Mouse (Mus musculus): ENCODE measurements around the gene AI593442. TPM values are rescaled to one million over a fixed set of nuclear protein-coding genes. Genes with fewer than 3 reads are reported as not detected.

AI593442 gene
- 0.28 and 0.67 TPM in 2 replicates for polyA plus RNA-seq (2015; fragmentation: Nextera tagmentation; extraction: Ambion mirVana)

DNA sequence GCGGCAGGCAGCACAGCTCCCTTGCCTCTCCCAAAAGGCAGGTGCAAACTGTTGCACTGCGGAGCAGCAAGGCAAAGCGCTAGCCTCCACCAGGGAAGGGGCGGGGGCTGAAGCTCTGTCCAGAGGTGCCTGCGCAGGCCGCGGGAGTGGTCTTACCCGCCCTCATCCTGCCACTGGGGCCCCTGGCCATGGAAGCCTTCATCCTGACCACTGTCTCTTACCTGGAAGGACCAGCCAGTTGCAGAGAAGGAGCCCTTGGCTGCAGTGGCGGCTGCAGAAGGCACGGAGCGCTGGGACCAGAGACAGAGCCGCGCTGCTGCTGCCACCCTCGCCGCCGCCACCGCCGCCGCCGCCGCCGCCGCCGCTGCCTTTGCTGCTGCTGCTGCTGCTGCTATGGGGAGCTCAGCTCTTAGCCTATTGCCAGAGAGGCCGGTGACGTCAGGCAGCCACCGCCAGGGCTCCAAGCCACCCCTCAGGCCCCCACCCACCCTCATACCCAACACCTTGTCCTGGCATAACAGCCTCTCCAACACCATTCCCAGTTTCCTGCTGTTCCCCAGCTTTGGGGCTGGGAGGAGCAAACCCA, at the start of gene AI593442:
TSS of gene AI593442 (minus strand) at position 419 of the 586 bp plus-strand sequence.
- peak within 1 kb of the TSS; percentile 52 for H3K4me2 ChIP-seq (ENCODE audit: low read depth, low read length)
- 1% methylated on average over 22 of the region's 27 CpGs for WGBS
- H3K27me3 ChIP-seq (ENCODE audit: control insufficient read depth, insufficient read depth, low read depth, low read length), result peaks cover 37% of the 10 kb centered on the region
- no peaks in the 10 kb centered on the region for H3K36me3 ChIP-seq (ENCODE audit: control insufficient read depth, insufficient read depth, low read length)
- no peaks in the 10 kb centered on the region for H3K9me3 ChIP-seq (ENCODE audit: control insufficient read depth, low read length)
- peak within 1 kb of the TSS; percentile 30 for H3K4me3 ChIP-seq (ENCODE audit: low read length)
- H3K4me1 ChIP-seq (replicated peaks; ENCODE audit: control insufficient read depth, insufficient read depth, low read length), result 0 out of 2 replicates have a peak, but pooled peaks cover 2% of the 10 kb centered on the region
- no peak within 1 kb of the TSS for H3K9ac ChIP-seq (ENCODE audit: low read length)
- H3K27ac ChIP-seq (ENCODE audit: low read length), result no peak within 1 kb of the TSS
- ATAC-seq (ENCODE audit: low read depth), result no peak

DNA sequence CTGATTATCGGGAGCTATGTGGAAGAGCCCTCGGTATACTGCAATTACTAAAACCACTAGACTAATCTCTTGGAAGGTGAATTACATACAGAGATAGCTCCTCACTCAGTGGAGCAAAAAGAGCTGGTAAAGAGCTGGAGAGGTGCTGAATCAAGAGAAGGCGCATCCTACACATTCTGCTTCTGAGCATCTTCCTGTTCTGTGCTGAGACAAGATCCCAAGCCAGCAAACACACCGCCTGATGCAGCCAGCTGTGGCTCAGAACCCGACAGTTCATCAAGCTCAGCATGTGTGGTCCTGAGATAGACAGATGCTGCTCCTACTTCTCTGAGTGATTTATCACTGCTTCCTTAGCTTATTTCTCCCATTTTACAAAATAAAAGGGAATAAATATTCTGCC, 49.2 kb upstream of the AI593442 start:
- no peak overlapping the region for H3K27ac ChIP-seq (ENCODE audit: low read length)
- H3K27me3 ChIP-seq (ENCODE audit: control insufficient read depth, insufficient read depth, low read depth, low read length), result no peaks in the 10 kb centered on the region
- no peaks in the 10 kb centered on the region for H3K4me1 ChIP-seq (replicated peaks; ENCODE audit: control insufficient read depth, insufficient read depth, low read length)
- ATAC-seq (ENCODE audit: low read depth), result no peak
- H3K4me3 ChIP-seq (ENCODE audit: low read length), result no peak overlapping the region
- no peaks in the 10 kb centered on the region for H3K36me3 ChIP-seq (ENCODE audit: control insufficient read depth, insufficient read depth, low read length)
- WGBS, result 51% methylated on average over 5 of the region's 5 CpGs
- H3K9me3 ChIP-seq (ENCODE audit: control insufficient read depth, low read length), result no peaks in the 10 kb centered on the region
- no peak overlapping the region for H3K9ac ChIP-seq (ENCODE audit: low read length)
- no peak overlapping the region for H3K4me2 ChIP-seq (ENCODE audit: low read depth, low read length)

GRCm38 (mm10) chr9:52722626-52723025, 43.0 kb upstream of the AI593442 start:
- Histone ChIP-seq H3K4me1 (replicated peaks; ENCODE audit: control insufficient read depth, insufficient read depth, low read length) (no peaks in the 10 kb centered on the region), H3K27ac (ENCODE audit: low read length) (no peak overlapping the region), H3K9ac (ENCODE audit: low read length) (no peak overlapping the region), H3K36me3 (ENCODE audit: control insufficient read depth, insufficient read depth, low read length) (no peaks in the 10 kb centered on the region), H3K4me2 (ENCODE audit: low read depth, low read length) (no peak overlapping the region), H3K27me3 (ENCODE audit: control insufficient read depth, insufficient read depth, low read depth, low read length) (no peaks in the 10 kb centered on the region), H3K9me3 (ENCODE audit: control insufficient read depth, low read length) (no peaks in the 10 kb centered on the region), H3K4me3 (ENCODE audit: low read length) (no peak overlapping the region)
- ATAC-seq (ENCODE audit: low read depth), result no peak
- 77% methylated on average over 1 of the region's 1 CpGs for WGBS

DNA sequence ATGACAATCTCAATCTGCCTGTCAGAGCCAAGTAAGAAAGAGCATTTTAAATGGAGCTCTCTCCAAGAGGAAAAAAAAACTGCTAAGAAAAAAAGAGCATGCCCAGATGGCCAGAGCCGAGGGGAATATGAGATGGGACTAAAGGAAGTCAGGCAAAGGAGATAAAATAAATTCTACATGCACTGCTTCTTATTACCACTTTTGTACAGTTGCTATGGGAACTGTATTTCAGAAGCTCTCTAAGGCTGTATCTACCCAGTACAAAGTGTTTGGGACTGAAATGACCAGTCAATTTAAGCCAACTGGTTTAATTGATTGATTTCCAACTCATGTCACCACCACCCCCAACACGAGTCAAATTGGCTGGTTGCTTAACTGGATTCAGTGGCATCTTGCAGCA, 40.0 kb upstream of the AI593442 start:
- 29% methylated on average over 2 of the region's 2 CpGs for WGBS
- no peak for ATAC-seq (ENCODE audit: low read depth)
- no peak overlapping the region for H3K4me3 ChIP-seq (ENCODE audit: low read length)

GRCm38 (mm10) chr9:52680036-52680435, 456 bp upstream of the AI593442 start:
- no peaks in the 10 kb centered on the region for H3K9me3 ChIP-seq (ENCODE audit: control insufficient read depth, low read length)
- no peak overlapping the region for H3K4me3 ChIP-seq (ENCODE audit: low read length)
- H3K4me1 ChIP-seq (replicated peaks; ENCODE audit: control insufficient read depth, insufficient read depth, low read length), result 0 out of 2 replicates have a peak, but pooled peaks cover 2% of the 10 kb centered on the region
- H3K27ac ChIP-seq (ENCODE audit: low read length), result no peak overlapping the region
- no peaks in the 10 kb centered on the region for H3K36me3 ChIP-seq (ENCODE audit: control insufficient read depth, insufficient read depth, low read length)
- H3K9ac ChIP-seq (ENCODE audit: low read length), result no peak overlapping the region
- H3K27me3 ChIP-seq (ENCODE audit: control insufficient read depth, insufficient read depth, low read depth, low read length), result peaks cover 37% of the 10 kb centered on the region
- ATAC-seq (ENCODE audit: low read depth), result no peak
- WGBS, result 62% methylated on average over 5 of the region's 5 CpGs
- no peak overlapping the region for H3K4me2 ChIP-seq (ENCODE audit: low read depth, low read length)

More for the DNA sequence above, 40.0 kb upstream of the AI593442 start:
- Histone ChIP-seq H3K4me2 (ENCODE audit: low read depth, low read length) (no peak overlapping the region), H3K4me1 (replicated peaks; ENCODE audit: control insufficient read depth, insufficient read depth, low read length) (no peaks in the 10 kb centered on the region), H3K27ac (ENCODE audit: low read length) (no peak overlapping the region), H3K36me3 (ENCODE audit: control insufficient read depth, insufficient read depth, low read length) (no peaks in the 10 kb centered on the region), H3K27me3 (ENCODE audit: control insufficient read depth, insufficient read depth, low read depth, low read length) (no peaks in the 10 kb centered on the region), H3K9ac (ENCODE audit: low read length) (no peak overlapping the region), H3K9me3 (ENCODE audit: control insufficient read depth, low read length) (no peaks in the 10 kb centered on the region)

- H3K4me3 ChIP-seq (ENCODE audit: low read length), result peak overlapping the region; percentile 30
- H3K9ac ChIP-seq (ENCODE audit: low read length), result no peak overlapping the region
- H3K27ac ChIP-seq (ENCODE audit: low read length), result no peak overlapping the region
- no peak for ATAC-seq (ENCODE audit: low read depth)
- 2% methylated on average over 10 of the region's 10 CpGs for whole genome bisulfite sequencing
- 0 out of 2 replicates have a peak, but pooled peaks cover 2% of the 10 kb centered on the region for H3K4me1 ChIP-seq (replicated peaks; ENCODE audit: control insufficient read depth, insufficient read depth, low read length)
- H3K27me3 ChIP-seq (ENCODE audit: control insufficient read depth, insufficient read depth, low read depth, low read length), result peaks cover 37% of the 10 kb centered on the region
- H3K36me3 ChIP-seq (ENCODE audit: control insufficient read depth, insufficient read depth, low read length), result no peaks in the 10 kb centered on the region
- H3K9me3 ChIP-seq (ENCODE audit: control insufficient read depth, low read length), result no peaks in the 10 kb centered on the region
- H3K4me2 ChIP-seq (ENCODE audit: low read depth, low read length), result peak overlapping the region; percentile 52
Measured at GRCm38 (mm10) chr9:52678839-52679215, 753 bp downstream of the AI593442 start.

DNA sequence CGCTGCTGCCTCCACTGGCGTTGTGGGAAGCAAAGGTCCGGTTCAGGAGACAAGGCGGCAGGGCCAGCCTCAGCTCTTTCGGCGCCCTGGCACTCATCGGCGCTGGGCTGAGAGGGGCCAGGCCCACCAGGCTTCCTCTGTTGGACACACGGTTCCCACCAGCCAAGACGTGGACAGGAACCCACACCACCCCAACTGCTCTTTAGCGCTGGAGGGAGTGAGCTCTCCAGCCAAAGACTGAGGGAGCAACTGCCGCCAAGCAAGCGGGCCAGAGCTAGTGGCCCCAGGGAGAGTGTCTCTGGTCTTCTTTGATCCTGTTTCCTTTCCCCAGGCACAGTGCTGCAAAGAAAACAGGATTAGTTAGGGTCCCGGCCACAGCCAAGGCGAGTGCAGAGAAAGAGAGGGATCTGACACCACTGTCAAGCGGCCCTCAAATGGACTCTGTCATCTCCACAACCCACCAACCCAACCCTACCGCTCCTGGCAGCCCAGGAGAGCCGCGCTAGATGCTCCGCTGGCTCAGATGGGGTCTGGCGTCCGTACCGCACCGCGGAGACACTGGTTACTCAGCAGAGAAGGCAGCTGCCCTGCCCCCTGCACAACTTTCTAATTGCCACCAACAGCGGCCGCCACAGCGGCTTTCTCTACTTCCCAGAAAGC, 1.3 kb downstream of the AI593442 start:
- ATAC-seq (ENCODE audit: low read depth), result no peak
- Histone ChIP-seq H3K4me2 (ENCODE audit: low read depth, low read length) (peak overlapping the region; percentile 52), H3K27ac (ENCODE audit: low read length) (no peak overlapping the region), H3K9me3 (ENCODE audit: control insufficient read depth, low read length) (no peaks in the 10 kb centered on the region), H3K4me3 (ENCODE audit: low read length) (peak overlapping the region; percentile 30), H3K36me3 (ENCODE audit: control insufficient read depth, insufficient read depth, low read length) (no peaks in the 10 kb centered on the region), H3K9ac (ENCODE audit: low read length) (no peak overlapping the region), H3K27me3 (ENCODE audit: control insufficient read depth, insufficient read depth, low read depth, low read length) (peaks cover 37% of the 10 kb centered on the region), H3K4me1 (replicated peaks; ENCODE audit: control insufficient read depth, insufficient read depth, low read length) (0 out of 2 replicates have a peak, but pooled peaks cover 2% of the 10 kb centered on the region)
- 2% methylated on average over 28 of the region's 28 CpGs for WGBS

DNA sequence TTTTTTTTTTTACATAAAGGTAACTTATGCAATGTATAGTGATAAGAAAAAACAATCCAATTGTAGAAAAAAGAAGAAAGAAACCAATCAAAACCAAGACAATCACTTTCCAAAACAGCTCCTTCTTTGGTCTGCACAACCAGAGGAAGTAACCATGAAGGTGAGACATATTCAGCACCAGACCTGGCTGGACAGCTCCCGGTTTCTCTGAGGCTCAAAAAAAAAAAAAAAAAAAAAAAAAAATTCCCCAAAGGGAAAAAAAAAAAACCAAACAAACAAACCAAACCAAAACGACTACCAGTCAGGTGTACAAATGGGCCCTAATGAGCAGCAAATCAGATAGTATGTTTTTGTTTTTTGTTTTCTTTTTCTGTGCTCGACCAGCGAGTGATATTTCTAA, 3.0 kb downstream of the AI593442 start:
- 18% methylated on average over 4 of the region's 4 CpGs for WGBS
- Histone ChIP-seq H3K27me3 (ENCODE audit: control insufficient read depth, insufficient read depth, low read depth, low read length) (peaks cover 37% of the 10 kb centered on the region), H3K27ac (ENCODE audit: low read length) (no peak overlapping the region), H3K4me2 (ENCODE audit: low read depth, low read length) (no peak overlapping the region), H3K4me3 (ENCODE audit: low read length) (no peak overlapping the region), H3K9ac (ENCODE audit: low read length) (no peak overlapping the region), H3K9me3 (ENCODE audit: control insufficient read depth, low read length) (no peaks in the 10 kb centered on the region), H3K36me3 (ENCODE audit: control insufficient read depth, insufficient read depth, low read length) (no peaks in the 10 kb centered on the region), H3K4me1 (replicated peaks; ENCODE audit: control insufficient read depth, insufficient read depth, low read length) (0 out of 2 replicates have a peak, but pooled peaks cover 2% of the 10 kb centered on the region)
- no peak for ATAC-seq (ENCODE audit: low read depth)

GRCm38 (mm10) chr9:52675937-52676336, 3.6 kb downstream of the AI593442 start:
- H3K9ac ChIP-seq (ENCODE audit: low read length), result no peak overlapping the region
- H3K4me2 ChIP-seq (ENCODE audit: low read depth, low read length), result no peak overlapping the region
- no peaks in the 10 kb centered on the region for H3K36me3 ChIP-seq (ENCODE audit: control insufficient read depth, insufficient read depth, low read length)
- H3K27ac ChIP-seq (ENCODE audit: low read length), result no peak overlapping the region
- H3K27me3 ChIP-seq (ENCODE audit: control insufficient read depth, insufficient read depth, low read depth, low read length), result peaks cover 36% of the 10 kb centered on the region
- 0 out of 2 replicates have a peak, but pooled peaks cover 2% of the 10 kb centered on the region for H3K4me1 ChIP-seq (replicated peaks; ENCODE audit: control insufficient read depth, insufficient read depth, low read length)
- no peak overlapping the region for H3K4me3 ChIP-seq (ENCODE audit: low read length)
- no peaks in the 10 kb centered on the region for H3K9me3 ChIP-seq (ENCODE audit: control insufficient read depth, low read length)
- 61% methylated on average over 3 of the region's 3 CpGs for WGBS
- no peak for ATAC-seq (ENCODE audit: low read depth)
